Mouse (Mus musculus): ENCODE measurements around the gene Camkv. TPM values are rescaled to one million over a fixed set of nuclear protein-coding genes. Genes with fewer than 3 reads are reported as not detected.
A peak's percentile ranks its signal among the peaks of the same experiment; 100 is the strongest.

Camkv gene
- polyA plus RNA-seq, 1 experiment from 2014 or later = 0.20 TPM

DNA sequence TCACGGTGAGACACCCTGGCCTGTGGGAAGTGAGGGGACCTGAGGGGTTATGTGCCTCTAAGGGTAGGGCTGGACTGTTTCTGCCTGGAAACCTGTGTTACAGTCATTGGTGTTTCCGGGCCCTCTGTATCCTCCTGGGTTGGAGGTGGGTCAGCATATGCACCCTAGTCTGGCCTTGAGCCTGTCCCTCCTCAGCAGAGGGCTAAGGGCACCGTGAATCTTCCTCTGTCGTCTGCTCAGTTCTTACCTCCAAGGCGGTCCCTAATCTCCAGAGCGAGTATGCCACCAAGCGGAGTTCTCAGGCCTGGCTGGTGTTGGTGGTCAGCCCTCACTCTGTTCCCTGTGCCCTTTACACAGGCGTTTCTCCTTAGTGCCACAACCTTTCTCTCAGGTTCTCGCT is 27.4 kb downstream of the Camkv start:
- WGBS = 88% methylated on average over 9 of the region's 9 CpGs
- Histone ChIP-seq H3K27ac (no peak overlapping the region), H3K4me1 (replicated peaks) (peaks cover 7% of the 10 kb centered on the region), H3K27me3 (no peaks in the 10 kb centered on the region), H3K36me3 (peaks cover 17% of the 10 kb centered on the region; the same call in 1 of the 2 replicates), H3K9me3 (replicated peaks) (no peaks in the 10 kb centered on the region), H3K9ac (no peak overlapping the region), H3K4me2 (no peak overlapping the region), H3K4me3 (no peak overlapping the region)
- no peak for ATAC-seq (replicated peaks; ENCODE audit: insufficient number of reproducible peaks, insufficient read depth, low FRiP score, low read depth)

DNA sequence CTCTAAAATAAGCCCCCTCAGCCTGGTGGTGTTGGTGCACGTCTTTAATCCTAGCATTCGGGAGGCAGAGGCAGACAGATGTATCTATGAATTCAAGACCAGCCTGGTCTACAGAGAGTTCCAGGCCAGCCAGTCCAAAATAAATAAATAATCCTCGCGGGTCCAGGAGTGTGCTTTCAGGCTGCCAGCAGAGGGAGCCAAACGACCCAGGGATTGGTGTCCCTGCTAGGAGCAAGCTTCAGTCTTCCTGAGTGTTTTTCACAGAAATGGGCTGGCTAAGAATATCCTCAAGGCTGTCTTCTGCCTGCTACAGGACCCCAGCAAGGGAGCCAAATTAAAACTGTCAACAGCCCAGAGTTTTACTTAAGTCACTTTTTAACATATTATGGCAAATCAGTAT is 28.2 kb downstream of the Camkv start:
- Histone ChIP-seq H3K9ac (no peak overlapping the region), H3K4me3 (no peak overlapping the region), H3K27me3 (no peaks in the 10 kb centered on the region), H3K4me2 (no peak overlapping the region), H3K9me3 (replicated peaks) (no peaks in the 10 kb centered on the region), H3K27ac (peak overlapping the region; percentile 71; the same call in 1 of the 2 replicates), H3K36me3 (peaks cover 17% of the 10 kb centered on the region; the same call in 1 of the 2 replicates), H3K4me1 (replicated peaks) (peaks cover 7% of the 10 kb centered on the region)
- ATAC-seq (replicated peaks; ENCODE audit: insufficient number of reproducible peaks, insufficient read depth, low FRiP score, low read depth) = peak; percentile 65
- WGBS = 12% methylated on average over 5 of the region's 5 CpGs

- Histone ChIP-seq H3K4me1 (replicated peaks) (peaks cover 7% of the 10 kb centered on the region), H3K9ac (no peak overlapping the region), H3K4me3 (no peak overlapping the region), H3K4me2 (no peak overlapping the region), H3K27me3 (no peaks in the 10 kb centered on the region), H3K27ac (no peak overlapping the region), H3K9me3 (replicated peaks) (no peaks in the 10 kb centered on the region), H3K36me3 (peaks cover 8% of the 10 kb centered on the region; the same call in 1 of the 2 replicates)
- 89% methylated on average over 9 of the region's 9 CpGs for WGBS
- ATAC-seq (replicated peaks; ENCODE audit: insufficient number of reproducible peaks, insufficient read depth, low FRiP score, low read depth) = no peak
Measured at GRCm38 (mm10) chr9:107964681-107965080, 29.2 kb downstream of the Camkv start.

- Histone ChIP-seq H3K4me2 (no peak overlapping the region), H3K9ac (no peak overlapping the region), H3K27me3 (no peaks in the 10 kb centered on the region), H3K9me3 (replicated peaks) (no peaks in the 10 kb centered on the region), H3K36me3 (peaks cover 7% of the 10 kb centered on the region; the same call in 1 of the 2 replicates), H3K4me3 (no peak overlapping the region), H3K4me1 (replicated peaks) (peaks cover 14% of the 10 kb centered on the region), H3K27ac (no peak overlapping the region)
- 72% methylated on average over 10 of the region's 10 CpGs for WGBS
- no peak for ATAC-seq (replicated peaks; ENCODE audit: insufficient number of reproducible peaks, insufficient read depth, low FRiP score, low read depth)
Measured at GRCm38 (mm10) chr9:107966676-107967075, 31.2 kb downstream of the Camkv start.

- H3K9me3 ChIP-seq (replicated peaks) = no peaks in the 10 kb centered on the region
- H3K27me3 ChIP-seq = no peaks in the 10 kb centered on the region
- H3K4me3 ChIP-seq = no peak overlapping the region
- peaks cover 16% of the 10 kb centered on the region for H3K4me1 ChIP-seq (replicated peaks)
- peaks cover 7% of the 10 kb centered on the region; the same call in 1 of the 2 replicates for H3K36me3 ChIP-seq
- no peak for ATAC-seq (replicated peaks; ENCODE audit: insufficient number of reproducible peaks, insufficient read depth, low FRiP score, low read depth)
- H3K27ac ChIP-seq = no peak overlapping the region
- no peak overlapping the region for H3K9ac ChIP-seq
- WGBS = 71% methylated on average over 6 of the region's 6 CpGs
- H3K4me2 ChIP-seq = no peak overlapping the region
Measured at GRCm38 (mm10) chr9:107967437-107967836, 32.0 kb downstream of the Camkv start.

- Histone ChIP-seq H3K27me3 (no peaks in the 10 kb centered on the region), H3K4me3 (no peak overlapping the region), H3K9me3 (replicated peaks) (no peaks in the 10 kb centered on the region), H3K27ac (no peak overlapping the region), H3K9ac (no peak overlapping the region), H3K4me2 (no peak overlapping the region), H3K4me1 (replicated peaks) (peaks cover 16% of the 10 kb centered on the region), H3K36me3 (0 out of 2 replicates have a peak, but pooled peaks cover 2% of the 10 kb centered on the region)
- ATAC-seq (replicated peaks; ENCODE audit: insufficient number of reproducible peaks, insufficient read depth, low FRiP score, low read depth) = no peak
- 88% methylated on average over 7 of the region's 7 CpGs for WGBS
Measured at GRCm38 (mm10) chr9:107968531-107968930, 33.1 kb downstream of the Camkv start.

- WGBS = 81% methylated on average over 5 of the region's 5 CpGs
- peaks cover 23% of the 10 kb centered on the region for H3K4me1 ChIP-seq (replicated peaks)
- H3K9ac ChIP-seq = no peak overlapping the region
- no peak overlapping the region for H3K4me2 ChIP-seq
- no peak overlapping the region for H3K27ac ChIP-seq
- no peak overlapping the region for H3K4me3 ChIP-seq
- no peaks in the 10 kb centered on the region for H3K27me3 ChIP-seq
- no peak for ATAC-seq (replicated peaks; ENCODE audit: insufficient number of reproducible peaks, insufficient read depth, low FRiP score, low read depth)
- 0 out of 2 replicates have a peak, but pooled peaks cover 2% of the 10 kb centered on the region for H3K36me3 ChIP-seq
- H3K9me3 ChIP-seq (replicated peaks) = no peaks in the 10 kb centered on the region
Measured at GRCm38 (mm10) chr9:107970311-107970710, 34.8 kb downstream of the Camkv start.

- 55% methylated on average over 8 of the region's 8 CpGs for WGBS
- H3K27ac ChIP-seq = peak overlapping the region; percentile 35; the same call in 1 of the 2 replicates
- no peak overlapping the region for H3K4me2 ChIP-seq
- 0 out of 2 replicates have a peak, but pooled peaks cover 2% of the 10 kb centered on the region for H3K36me3 ChIP-seq
- no peak overlapping the region for H3K9ac ChIP-seq
- peak; percentile 41 for ATAC-seq (replicated peaks; ENCODE audit: insufficient number of reproducible peaks, insufficient read depth, low FRiP score, low read depth)
- peaks cover 36% of the 10 kb centered on the region for H3K4me1 ChIP-seq (replicated peaks)
- no peak overlapping the region for H3K4me3 ChIP-seq
- H3K27me3 ChIP-seq = no peaks in the 10 kb centered on the region
- H3K9me3 ChIP-seq (replicated peaks) = no peaks in the 10 kb centered on the region
Measured at GRCm38 (mm10) chr9:107971690-107972541, 36.4 kb downstream of the Camkv start.

DNA sequence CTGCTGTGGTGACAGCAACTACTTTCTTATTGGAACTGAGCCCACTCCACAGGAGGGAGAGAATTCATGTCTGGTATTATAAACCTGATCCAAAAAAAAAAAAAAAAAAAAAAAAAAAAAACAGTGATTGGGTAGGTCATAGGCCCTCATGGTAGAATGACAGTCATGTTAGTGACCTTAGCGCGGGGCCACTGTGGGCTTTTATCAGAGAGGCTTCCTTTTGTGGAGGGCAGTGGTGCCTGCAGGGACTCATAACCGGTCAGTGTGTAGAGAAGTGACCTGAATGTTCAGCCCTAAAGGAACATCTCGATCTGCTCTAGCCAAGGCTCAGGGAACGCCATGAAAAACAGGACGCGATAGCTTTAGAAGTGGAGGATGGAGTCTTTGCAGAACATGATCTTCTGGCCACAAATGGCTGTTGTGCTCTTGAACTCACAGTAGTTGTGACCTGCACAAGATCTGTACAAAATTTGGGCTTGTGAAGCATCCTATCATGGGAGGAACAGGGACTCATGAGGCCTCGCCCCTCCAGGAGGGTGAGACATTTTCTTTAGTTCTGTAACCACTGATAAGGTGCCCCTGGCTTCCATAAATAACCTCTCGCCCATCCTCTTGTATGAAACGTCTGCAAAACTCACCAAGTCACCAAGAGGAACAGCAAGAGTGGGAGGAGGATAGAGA is 39.2 kb downstream of the Camkv start:
- Histone ChIP-seq H3K4me2 (peak overlapping the region; percentile 71), H3K9ac (no peak overlapping the region), H3K4me1 (replicated peaks) (peaks cover 39% of the 10 kb centered on the region), H3K36me3 (peaks cover 14% of the 10 kb centered on the region; the same call in 1 of the 2 replicates), H3K4me3 (no peak overlapping the region), H3K9me3 (replicated peaks) (no peaks in the 10 kb centered on the region), H3K27me3 (no peaks in the 10 kb centered on the region), H3K27ac (peak overlapping the region; percentile 89)
- WGBS = 37% methylated on average over 10 of the region's 10 CpGs
- no peak; the same call in 1 of the 2 replicates for ATAC-seq (replicated peaks; ENCODE audit: insufficient number of reproducible peaks, insufficient read depth, low FRiP score, low read depth)

DNA sequence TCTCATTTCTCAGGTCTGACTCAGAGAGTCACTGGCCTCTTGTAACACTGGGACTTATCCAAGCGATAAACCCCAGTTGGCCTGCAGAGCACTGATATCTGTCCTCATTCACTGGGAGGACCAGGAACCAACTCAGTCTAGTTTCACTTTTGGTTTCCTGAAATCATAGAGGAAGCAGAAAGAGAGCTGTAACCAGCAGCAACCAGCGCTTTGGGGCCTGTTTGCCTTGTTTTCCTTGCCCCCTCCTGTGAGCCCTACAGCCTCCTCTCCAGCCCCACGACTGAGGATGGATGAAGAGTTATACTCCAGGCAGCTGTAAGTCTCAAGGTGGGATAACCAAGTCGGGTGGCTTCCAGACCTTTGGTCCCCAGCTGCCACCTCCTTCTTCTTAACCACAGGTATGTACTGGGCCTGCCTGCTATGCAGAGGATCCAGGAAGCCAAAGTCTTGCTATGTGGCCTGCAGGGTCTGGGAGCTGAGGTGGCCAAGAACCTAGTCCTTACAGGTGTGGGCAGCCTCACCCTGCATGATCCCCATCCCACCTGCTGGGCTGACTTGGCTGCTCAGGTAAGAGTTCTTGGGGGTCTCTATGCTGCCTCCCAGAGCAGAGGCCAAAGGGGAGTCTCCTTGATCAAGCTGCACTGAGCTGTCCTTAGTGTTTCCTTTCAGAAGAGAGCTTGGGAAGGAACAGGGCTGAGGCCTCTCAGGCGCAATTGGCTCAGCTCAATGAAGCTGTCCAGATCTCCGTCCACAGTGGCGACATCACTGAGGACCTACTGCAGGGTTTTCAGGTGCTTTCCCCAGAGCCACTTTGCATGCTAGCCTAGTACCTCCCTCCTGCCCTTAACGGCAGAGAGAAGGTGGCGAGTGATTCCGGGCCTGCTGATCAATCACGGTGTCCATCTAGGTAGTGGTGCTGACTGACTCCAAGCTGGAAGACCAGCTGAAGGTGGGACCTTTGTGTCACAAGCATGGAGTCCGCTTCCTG is 40.2 kb downstream of the Camkv start, which contains the start of gene Uba7:
Gene Uba7, plus strand, starts transcription at position 107 of the 988 bp plus-strand sequence.
- peak within 1 kb of the TSS; percentile 44 for H3K4me3 ChIP-seq
- 40% methylated on average over 12 of the region's 12 CpGs for WGBS
- H3K4me2 ChIP-seq = peak within 1 kb of the TSS; percentile 71
- H3K9me3 ChIP-seq (replicated peaks) = no peaks in the 10 kb centered on the region
- peak within 1 kb of the TSS; percentile 89 for H3K27ac ChIP-seq
- peak; percentile 57 for ATAC-seq (replicated peaks; ENCODE audit: insufficient number of reproducible peaks, insufficient read depth, low FRiP score, low read depth)
- no peaks in the 10 kb centered on the region for H3K27me3 ChIP-seq
- H3K4me1 ChIP-seq (replicated peaks) = peaks cover 40% of the 10 kb centered on the region
- H3K36me3 ChIP-seq = peaks cover 14% of the 10 kb centered on the region; the same call in 1 of the 2 replicates
- peak within 1 kb of the TSS; percentile 51 for H3K9ac ChIP-seq
